Mouse (Mus musculus) hindbrain, embryonic 14.5 days (tissue): ENCODE results near the gene Arhgef7. TPM values are rescaled to one million over a fixed set of nuclear protein-coding genes. Genes with fewer than 3 reads are reported as not detected.

ENCODE experiments used
- ATAC-seq: fragments of 200-750 bp; cut with Nextera tagmentation; 2 replicates; pipeline ENCODE4 v1.8.0; 2017; ENCODE audit warnings: moderate number of reproducible peaks, mild to moderate bottlenecking, moderate TSS enrichment, moderate library complexity; ENCODE audit not compliant: low FRiP score
- DNase-seq: peaks from one replicate; pipeline ENCODE4 v3.0.0-alpha.2; 2015; ENCODE audit warnings: low spot score
- H3K27ac ChIP-seq: fragments of 300-500 bp; sonication (generic); 2 replicates; pipeline ENCODE4 v1.5.1; 2014; ENCODE audit warnings: mild to moderate bottlenecking, moderate library complexity
- H3K27me3 ChIP-seq: fragments of 300-500 bp; sonication (generic); 2 replicates; pipeline ENCODE4 v1.6.1; 2014; ENCODE audit warnings: mild to moderate bottlenecking, low read length, mixed read lengths; ENCODE audit not compliant: control insufficient read depth, insufficient read depth
- H3K36me3 ChIP-seq: fragments of 300-500 bp; sonication (generic); replicated peaks from 2 replicates; pipeline ENCODE4 v1.6.1; 2014; ENCODE audit not compliant: control insufficient read depth, insufficient read depth
- H3K4me1 ChIP-seq: fragments of 300-500 bp; sonication (generic); replicated peaks from 2 replicates; pipeline ENCODE4 v1.6.1; 2014; ENCODE audit warnings: antibody characterized with exemption, low read length, mixed read lengths; ENCODE audit not compliant: control insufficient read depth, insufficient read depth
- H3K4me2 ChIP-seq: fragments of 300-500 bp; sonication (generic); replicated peaks from 2 replicates; pipeline ENCODE4 v1.6.1; 2014; ENCODE audit warnings: mild to moderate bottlenecking, moderate library complexity
- H3K4me3 ChIP-seq: fragments of 300-500 bp; sonication (generic); replicated peaks from 2 replicates; pipeline ENCODE4 v1.5.1; 2014; ENCODE audit warnings: mild to moderate bottlenecking, low read length
- H3K9ac ChIP-seq: fragments of 300-500 bp; sonication (generic); 2 replicates; pipeline ENCODE4 v1.6.1; 2014
- H3K9me3 ChIP-seq: fragments of 300-500 bp; sonication (generic); 2 replicates; pipeline ENCODE4 v1.6.1; 2016; ENCODE audit warnings: low read length; ENCODE audit not compliant: control insufficient read depth
- WGBS: fragments of 180-500 bp; shearing (Covaris S2); extraction: QIAGEN DNeasy Blood & Tissue Kit; methylation state at CpG from one replicate; pipeline ENCODE4 v1.1.7; 2014; 5-methylcytosine and 5-hydroxymethylcytosine counted together
- polyA plus RNA-seq: library from polyadenylated mRNA; unstranded; fragments of >200 nt; fragmentation: Nextera tagmentation; extraction: Ambion mirVana; gene quantifications from 2 replicates; pipeline ENCODE4 v1.2.1, GENCODE M21; 2014

Gene Arhgef7
- polyA plus RNA-seq, 1 experiment from 2014 or later: 78.0 TPM

- Histone ChIP-seq H3K27ac (no peak overlapping the region), H3K4me1 (no peaks in the 10 kb centered on the region; the same call in 1 of the 2 replicates), H3K9me3 (no peaks in the 10 kb centered on the region), H3K4me2 (no peak overlapping the region), H3K4me3 (no peak overlapping the region), H3K36me3 (peaks cover 32% of the 10 kb centered on the region), H3K27me3 (no peaks in the 10 kb centered on the region), H3K9ac (no peak overlapping the region)
- 71% methylated on average over 14 of the region's 14 CpGs for WGBS
- peak; percentile 43 for DNase-seq
- peak; percentile 55; the same call in 1 of the 2 replicates for ATAC-seq
Measured at GRCm38 (mm10) chr8:11797729-11798479, 70.4 kb downstream of the Arhgef7 start.

- ATAC-seq (0 out of 2 replicates have a peak, but pooled peaks have one; percentile 12), DNase-seq (no peak)
- Histone ChIP-seq H3K27me3 (no peaks in the 10 kb centered on the region), H3K4me2 (no peak overlapping the region), H3K4me3 (no peak overlapping the region), H3K27ac (0 out of 2 replicates have a peak overlapping the region, but pooled peaks have one; percentile 16), H3K9me3 (no peaks in the 10 kb centered on the region), H3K9ac (no peak overlapping the region), H3K36me3 (peaks cover 32% of the 10 kb centered on the region), H3K4me1 (no peaks in the 10 kb centered on the region; the same call in 1 of the 2 replicates)
- WGBS: 90% methylated on average over 4 of the region's 4 CpGs
Measured at GRCm38 (mm10) chr8:11798480-11798867, 71.0 kb downstream of the Arhgef7 start.

- Histone ChIP-seq H3K4me3 (no peak overlapping the region), H3K4me2 (no peak overlapping the region), H3K36me3 (peaks cover 37% of the 10 kb centered on the region), H3K4me1 (no peaks in the 10 kb centered on the region; the same call in 1 of the 2 replicates), H3K27ac (no peak overlapping the region), H3K9me3 (no peaks in the 10 kb centered on the region), H3K27me3 (no peaks in the 10 kb centered on the region), H3K9ac (no peak overlapping the region)
- ATAC-seq: no peak
- no peak for DNase-seq
- 96% methylated on average over 3 of the region's 3 CpGs for WGBS
Measured at GRCm38 (mm10) chr8:11799098-11799497, 71.6 kb downstream of the Arhgef7 start.

DNA sequence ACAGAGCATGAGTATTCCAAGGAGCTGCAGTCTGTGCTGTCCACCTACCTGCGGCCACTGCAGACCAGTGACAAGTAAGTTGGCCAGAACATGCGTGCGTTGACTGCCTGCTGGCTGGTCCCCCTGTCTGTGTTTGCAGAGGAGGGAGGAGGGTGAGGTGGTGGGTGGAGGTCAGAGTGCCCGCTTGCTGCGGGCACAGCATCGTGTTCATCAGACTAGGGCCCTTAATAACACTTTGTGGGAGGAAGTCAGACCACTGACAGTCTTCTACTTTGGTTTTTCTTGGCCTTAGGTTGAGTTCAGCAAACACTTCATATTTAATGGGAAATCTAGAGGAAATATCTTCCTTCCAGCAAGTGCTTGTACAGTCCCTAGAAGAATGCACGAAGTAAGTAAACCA lies 73.0 kb downstream of the Arhgef7 start:
- peaks cover 50% of the 10 kb centered on the region for H3K36me3 ChIP-seq
- no peak overlapping the region for H3K27ac ChIP-seq
- ATAC-seq (no peak), DNase-seq (no peak)
- H3K9me3 ChIP-seq: no peaks in the 10 kb centered on the region
- no peaks in the 10 kb centered on the region; the same call in 1 of the 2 replicates for H3K4me1 ChIP-seq
- 94% methylated on average over 7 of the region's 7 CpGs for WGBS
- H3K4me2 ChIP-seq: no peak overlapping the region
- H3K27me3 ChIP-seq: no peaks in the 10 kb centered on the region
- H3K9ac ChIP-seq: no peak overlapping the region
- H3K4me3 ChIP-seq: no peak overlapping the region

GRCm38 (mm10) chr8:11801571-11801970 lies 74.0 kb downstream of the Arhgef7 start:
- Histone ChIP-seq H3K27ac (no peak overlapping the region), H3K9me3 (no peaks in the 10 kb centered on the region), H3K4me1 (no peaks in the 10 kb centered on the region; the same call in 1 of the 2 replicates), H3K4me3 (no peak overlapping the region), H3K9ac (no peak overlapping the region), H3K36me3 (peaks cover 61% of the 10 kb centered on the region), H3K4me2 (no peak overlapping the region), H3K27me3 (no peaks in the 10 kb centered on the region)
- no peak for DNase-seq
- WGBS: 47% methylated on average over 8 of the region's 8 CpGs
- no peak for ATAC-seq

DNA sequence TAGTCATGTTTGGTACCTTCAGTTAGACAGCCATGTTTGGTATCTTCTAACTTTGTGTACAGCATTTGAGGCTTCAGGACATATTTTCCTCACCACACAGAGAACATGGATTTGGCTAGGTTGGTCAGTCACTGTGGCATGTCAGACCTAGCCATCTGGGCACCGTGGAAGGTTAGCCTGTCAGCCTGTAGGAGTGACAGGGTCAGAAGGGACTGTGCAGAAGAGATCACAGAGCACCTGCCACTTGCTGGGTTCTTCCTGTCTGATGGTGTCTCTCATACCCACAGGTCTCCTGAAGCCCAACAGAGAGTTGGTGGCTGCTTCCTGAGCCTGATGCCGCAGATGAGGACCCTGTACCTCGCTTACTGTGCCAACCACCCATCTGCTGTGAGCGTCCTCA lies 77.4 kb downstream of the Arhgef7 start:
- Histone ChIP-seq H3K4me1 (no peaks in the 10 kb centered on the region), H3K9ac (no peak overlapping the region), H3K27me3 (no peaks in the 10 kb centered on the region), H3K36me3 (peaks cover 92% of the 10 kb centered on the region), H3K9me3 (no peaks in the 10 kb centered on the region), H3K27ac (no peak overlapping the region), H3K4me3 (no peak overlapping the region), H3K4me2 (no peak overlapping the region)
- 95% methylated on average over 4 of the region's 4 CpGs for WGBS
- no peak for DNase-seq
- no peak for ATAC-seq

GRCm38 (mm10) chr8:11806252-11806651 lies 78.7 kb downstream of the Arhgef7 start:
- DNase-seq: no peak
- peak overlapping the region; percentile 21; the same call in 1 of the 2 replicates for H3K27ac ChIP-seq
- ATAC-seq: no peak

DNA sequence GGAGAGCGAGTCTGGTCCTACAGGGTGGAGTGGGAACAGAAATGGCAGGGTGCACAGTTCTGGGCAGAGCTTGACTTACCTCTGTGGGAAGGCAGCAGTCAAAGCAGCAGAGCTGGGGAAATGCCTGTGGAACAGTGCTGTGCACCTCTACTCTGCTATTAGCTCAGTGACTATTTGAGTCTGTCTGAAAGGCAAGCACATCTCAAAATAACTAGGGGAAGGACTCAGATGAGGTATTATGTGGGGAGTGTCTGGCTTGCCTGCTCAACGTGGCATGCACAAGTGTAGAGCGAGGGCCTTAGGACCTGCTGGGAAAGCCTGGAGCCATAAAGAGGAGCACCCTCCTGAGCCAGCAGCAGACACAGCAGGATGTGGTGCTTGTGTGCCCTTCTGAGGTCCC lies 79.8 kb downstream of the Arhgef7 start:
- H3K9ac ChIP-seq: no peak overlapping the region
- H3K9me3 ChIP-seq: no peaks in the 10 kb centered on the region
- no peaks in the 10 kb centered on the region for H3K4me1 ChIP-seq
- H3K27ac ChIP-seq: no peak overlapping the region
- H3K27me3 ChIP-seq: no peaks in the 10 kb centered on the region
- H3K4me2 ChIP-seq: no peak overlapping the region
- 89% methylated on average over 3 of the region's 3 CpGs for WGBS
- no peak for ATAC-seq
- H3K4me3 ChIP-seq: no peak overlapping the region
- DNase-seq: no peak
- H3K36me3 ChIP-seq: peaks cover 96% of the 10 kb centered on the region

More at GRCm38 (mm10) chr8:11806252-11806651, 78.7 kb downstream of the Arhgef7 start:
- Histone ChIP-seq H3K9ac (no peak overlapping the region), H3K4me2 (no peak overlapping the region), H3K27me3 (no peaks in the 10 kb centered on the region), H3K36me3 (peaks cover 96% of the 10 kb centered on the region), H3K9me3 (no peaks in the 10 kb centered on the region), H3K4me3 (no peak overlapping the region), H3K4me1 (no peaks in the 10 kb centered on the region)
- 83% methylated on average over 6 of the region's 6 CpGs for WGBS

- H3K4me3 ChIP-seq: no peak overlapping the region
- no peaks in the 10 kb centered on the region for H3K27me3 ChIP-seq
- H3K9ac ChIP-seq: no peak overlapping the region
- WGBS: 94% methylated on average over 5 of the region's 5 CpGs
- H3K27ac ChIP-seq: no peak overlapping the region
- DNase-seq (no peak), ATAC-seq (no peak)
- H3K36me3 ChIP-seq: peaks cover 96% of the 10 kb centered on the region
- no peaks in the 10 kb centered on the region for H3K4me1 ChIP-seq
- no peak overlapping the region for H3K4me2 ChIP-seq
- H3K9me3 ChIP-seq: no peaks in the 10 kb centered on the region
Measured at GRCm38 (mm10) chr8:11808047-11808446, 80.5 kb downstream of the Arhgef7 start.
